Mouse (Mus musculus) megakaryocyte, embryonic 14.5 days (primary cell): ENCODE measurements around the gene Smarcd1.

Source experiments
- FLI1 ChIP-seq: IDR thresholded peaks from 2 replicates; pipeline ENCODE4 v1.6.1; 2012; ENCODE audit warnings: low read length, inconsistent platforms, mixed read lengths
- GATA1 ChIP-seq: IDR thresholded peaks from 3 replicates; pipeline ENCODE4 v1.6.1; 2012; ENCODE audit warnings: mixed read lengths, low read length, inconsistent platforms, borderline replicate concordance

- TF ChIP-seq GATA1 (no peak), FLI1 (no peak)
Measured at GRCm38 (mm10) chr15:99708176-99708575, 6.2 kb downstream of the Smarcd1 start.
